Mouse (Mus musculus) liver, adult 2 months (tissue): ENCODE measurements at regions not wholly inside any gene's neighbourhood (a gene's known extent, or its start where the extent isn't known, plus 50 kb on each side); places are given as distances from the start of the nearest gene placed in this dataset.

Experiments used
- DNase-seq: peaks from one replicate; pipeline ENCODE4 v3.0.0-alpha.2; 2011; ENCODE audit warnings: low read depth, low spot score; ENCODE audit errors: extremely low read depth
- H3K27ac ChIP-seq: fragments of 200-500 bp; replicated peaks from 2 replicates; pipeline ENCODE4 v1.5.1; 2012; ENCODE audit warnings: low read depth, mild to moderate bottlenecking, control low read depth, inconsistent platforms, low read length; ENCODE audit not compliant: insufficient read depth
- H3K27me3 ChIP-seq: fragments of 200-500 bp; 2 replicates; pipeline ENCODE4 v1.6.1; 2012; ENCODE audit warnings: mild to moderate bottlenecking, moderate library complexity, low read length, inconsistent platforms; ENCODE audit not compliant: control insufficient read depth, insufficient read depth
- H3K36me3 ChIP-seq: fragments of 200-500 bp; 2 replicates; pipeline ENCODE4 v1.6.1; 2012; ENCODE audit warnings: low read length, inconsistent platforms; ENCODE audit not compliant: control insufficient read depth, insufficient read depth
- H3K4me1 ChIP-seq: fragments of 200-500 bp; 2 replicates; pipeline ENCODE4 v1.6.1; 2011; ENCODE audit warnings: low read length; ENCODE audit not compliant: control insufficient read depth, insufficient read depth
- H3K4me3 ChIP-seq: fragments of 200-500 bp; 2 replicates; pipeline ENCODE4 v1.5.1; 2011; ENCODE audit warnings: low read depth, mild to moderate bottlenecking, control low read depth, low read length, moderate library complexity; ENCODE audit not compliant: insufficient read depth
- H3K79me2 ChIP-seq: fragments of 200-500 bp; 2 replicates; pipeline ENCODE4 v1.6.1; 2012; ENCODE audit warnings: inconsistent platforms, mild to moderate bottlenecking, low read length, moderate library complexity; ENCODE audit not compliant: control insufficient read depth, insufficient read depth
- H3K9ac ChIP-seq: fragments of 200-500 bp; 2 replicates; pipeline ENCODE4 v1.6.1; 2012; ENCODE audit warnings: low read depth, mild to moderate bottlenecking, control low read depth, inconsistent platforms, low read length
- CTCF ChIP-seq: fragments of 200-500 bp; IDR thresholded peaks from 2 replicates; pipeline ENCODE4 v1.5.1; 2011; ENCODE audit warnings: low read depth, low read length, control low read depth
- POLR2A ChIP-seq: fragments of 200-500 bp; IDR thresholded peaks from 2 replicates; pipeline ENCODE4 v1.6.1; 2011; ENCODE audit warnings: low read length, control low read depth; ENCODE audit not compliant: insufficient read depth; ENCODE audit errors: extremely low read depth
- WGBS: fragments of 180-500 bp; shearing (Covaris S2); methylation state at CpG from one replicate; pipeline ENCODE4 v1.1.7; 2018; 5-methylcytosine and 5-hydroxymethylcytosine counted together

GRCm38 (mm10) chr14:89242159-89242558, 771.0 kb upstream of the Pcdh20 start:
- Histone ChIP-seq H3K27ac (no peak overlapping the region), H3K36me3 (no peaks in the 10 kb centered on the region), H3K9ac (no peak overlapping the region), H3K4me3 (no peak overlapping the region), H3K4me1 (no peaks in the 10 kb centered on the region), H3K27me3 (no peaks in the 10 kb centered on the region), H3K79me2 (no peaks in the 10 kb centered on the region)
- WGBS, result 64% methylated on average over 1 of the region's 1 CpGs
- no peak for DNase-seq
- TF ChIP-seq POLR2A (no peak), CTCF (no peak)

GRCm38 (mm10) chr14:89236501-89236900, 765.3 kb upstream of the Pcdh20 start:
- H3K9ac ChIP-seq, result no peak overlapping the region
- H3K27me3 ChIP-seq, result no peaks in the 10 kb centered on the region
- TF ChIP-seq CTCF (no peak), POLR2A (no peak)
- no peak overlapping the region for H3K27ac ChIP-seq
- DNase-seq, result no peak
- H3K36me3 ChIP-seq, result no peaks in the 10 kb centered on the region
- H3K4me3 ChIP-seq, result no peak overlapping the region
- no peaks in the 10 kb centered on the region for H3K4me1 ChIP-seq
- WGBS, result 68% methylated on average over 3 of the region's 3 CpGs
- no peaks in the 10 kb centered on the region for H3K79me2 ChIP-seq

GRCm38 (mm10) chr14:89230482-89230881, 759.3 kb upstream of the Pcdh20 start:
- Histone ChIP-seq H3K79me2 (no peaks in the 10 kb centered on the region), H3K27ac (no peak overlapping the region), H3K4me1 (no peaks in the 10 kb centered on the region), H3K36me3 (no peaks in the 10 kb centered on the region), H3K4me3 (no peak overlapping the region), H3K27me3 (no peaks in the 10 kb centered on the region), H3K9ac (no peak overlapping the region)
- 43% methylated on average over 8 of the region's 8 CpGs for WGBS
- DNase-seq, result no peak
- TF ChIP-seq CTCF, result no peak
- no peak for TF ChIP-seq POLR2A

DNA sequence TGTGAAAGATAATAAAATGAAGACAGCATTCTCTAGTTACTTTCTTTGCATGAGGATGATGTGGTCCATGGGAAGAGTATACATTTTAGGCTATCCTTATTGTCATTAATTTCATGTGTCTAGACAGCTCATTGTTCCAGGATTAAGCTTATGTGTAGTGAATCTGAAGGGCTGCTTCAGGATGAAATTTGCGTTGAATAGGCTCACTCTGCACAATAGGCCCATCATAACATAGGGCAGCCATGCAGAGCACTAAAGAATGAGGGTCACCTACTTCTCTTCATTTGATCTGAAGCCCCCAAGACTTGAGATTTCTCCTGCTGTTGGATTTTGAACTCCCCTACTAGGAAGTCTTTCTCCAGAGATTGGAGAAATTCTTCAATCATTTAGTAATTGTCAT, 746.2 kb upstream of the Pcdh20 start:
- H3K79me2 ChIP-seq, result no peaks in the 10 kb centered on the region

DNA sequence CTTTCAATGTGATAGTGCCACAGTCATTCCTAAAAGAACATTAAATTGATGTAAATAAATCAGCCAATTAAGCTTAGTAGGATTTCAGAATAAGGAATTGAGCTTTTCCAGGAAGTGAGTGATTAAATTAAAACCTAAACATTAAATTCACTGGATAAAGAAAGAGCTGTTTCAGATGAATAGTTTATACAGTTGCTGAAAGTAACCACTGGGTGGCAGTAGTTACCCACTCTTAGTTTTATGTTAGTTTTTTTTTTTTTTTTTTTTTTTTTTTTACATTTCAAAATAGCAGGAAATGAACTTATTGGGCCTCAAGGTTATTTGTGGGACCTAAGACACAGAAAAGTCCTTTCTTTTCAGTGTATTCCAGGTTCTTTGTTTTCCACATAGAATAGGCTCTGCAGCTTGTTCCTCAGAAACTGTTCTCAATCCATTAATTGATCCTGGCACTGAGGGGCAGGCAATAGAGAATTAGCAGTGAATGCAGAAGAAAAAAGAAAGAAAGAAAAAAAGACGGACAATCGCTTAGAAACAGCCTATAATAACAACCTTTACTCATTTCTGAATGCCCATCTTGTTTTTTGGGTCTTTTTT, 710.3 kb upstream of the Pcdh20 start:
- Histone ChIP-seq H3K79me2 (no peaks in the 10 kb centered on the region), H3K36me3 (no peaks in the 10 kb centered on the region), H3K27me3 (no peaks in the 10 kb centered on the region), H3K4me3 (no peak overlapping the region), H3K9ac (no peak overlapping the region), H3K4me1 (no peaks in the 10 kb centered on the region), H3K27ac (no peak overlapping the region)
- WGBS, result 27% methylated on average over 2 of the region's 2 CpGs
- TF ChIP-seq POLR2A (no peak), CTCF (peak; percentile 35; the same call in 1 of the 2 replicates)
- peak; percentile 34 for DNase-seq

More for the DNA sequence above, 746.2 kb upstream of the Pcdh20 start:
- no peaks in the 10 kb centered on the region for H3K27me3 ChIP-seq
- H3K27ac ChIP-seq, result no peak overlapping the region
- TF ChIP-seq CTCF, result no peak
- TF ChIP-seq POLR2A, result no peak
- DNase-seq, result no peak
- no peak overlapping the region for H3K9ac ChIP-seq
- no peak overlapping the region for H3K4me3 ChIP-seq
- H3K36me3 ChIP-seq, result no peaks in the 10 kb centered on the region
- 63% methylated on average over 1 of the region's 1 CpGs for WGBS
- H3K4me1 ChIP-seq, result no peaks in the 10 kb centered on the region

- H3K27me3 ChIP-seq, result no peaks in the 10 kb centered on the region
- H3K4me1 ChIP-seq, result no peaks in the 10 kb centered on the region
- TF ChIP-seq POLR2A (no peak), CTCF (no peak)
- H3K79me2 ChIP-seq, result no peaks in the 10 kb centered on the region
- H3K36me3 ChIP-seq, result no peaks in the 10 kb centered on the region
- WGBS, result 80% methylated on average over 3 of the region's 3 CpGs
- H3K4me3 ChIP-seq, result no peak overlapping the region
- no peak for DNase-seq
- H3K27ac ChIP-seq, result no peak overlapping the region
- H3K9ac ChIP-seq, result no peak overlapping the region
Measured at GRCm38 (mm10) chr14:89142994-89143686, 671.9 kb upstream of the Pcdh20 start.
